Mouse (Mus musculus) layer of hippocampus, adult 9-11 months (tissue): ENCODE data around the gene Krt33a.

Source experiments
- DNase-seq: peaks from one replicate; pipeline ENCODE4 v3.0.0; 2022

Gene Krt33a

DNA sequence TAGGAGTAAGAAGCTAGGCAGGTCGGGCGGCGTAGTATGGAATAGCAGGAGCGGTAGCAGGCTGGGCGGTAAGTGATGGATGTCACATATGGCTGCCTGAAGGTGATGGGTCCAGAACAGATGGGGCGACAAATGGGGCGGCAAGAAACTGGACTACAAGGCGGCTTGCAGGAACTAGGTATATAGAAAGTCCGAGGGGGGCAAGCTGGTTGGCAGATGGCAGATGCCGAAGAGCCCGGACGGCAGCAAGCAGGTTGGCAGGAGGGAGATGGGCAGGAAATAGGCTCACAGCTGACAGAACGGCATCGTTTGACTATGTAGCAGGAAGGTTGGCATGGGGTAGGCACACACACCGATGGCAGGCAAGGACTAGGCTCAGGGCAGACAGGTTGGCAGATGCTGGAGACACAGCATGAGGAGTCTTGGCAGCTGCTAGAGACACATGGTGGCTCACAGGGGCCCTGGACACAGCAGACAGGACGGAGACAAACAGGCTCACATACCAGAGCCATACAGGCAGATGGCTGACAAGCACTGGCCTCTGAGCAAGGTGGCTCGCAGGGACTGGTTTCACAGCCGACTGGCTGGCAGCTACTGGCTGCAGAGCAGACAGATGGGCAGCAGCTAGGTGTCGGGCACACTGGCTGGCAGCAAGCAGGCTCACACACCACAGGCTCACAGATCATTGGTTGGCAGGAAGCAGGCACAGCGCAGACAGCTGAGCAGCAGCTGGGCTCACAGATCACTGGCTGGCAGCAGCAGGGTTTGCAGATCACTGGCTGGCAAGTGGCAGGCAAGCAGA, 30.5 kb downstream of the Krt33a start:
- peak; percentile 68 for DNase-seq

DNA sequence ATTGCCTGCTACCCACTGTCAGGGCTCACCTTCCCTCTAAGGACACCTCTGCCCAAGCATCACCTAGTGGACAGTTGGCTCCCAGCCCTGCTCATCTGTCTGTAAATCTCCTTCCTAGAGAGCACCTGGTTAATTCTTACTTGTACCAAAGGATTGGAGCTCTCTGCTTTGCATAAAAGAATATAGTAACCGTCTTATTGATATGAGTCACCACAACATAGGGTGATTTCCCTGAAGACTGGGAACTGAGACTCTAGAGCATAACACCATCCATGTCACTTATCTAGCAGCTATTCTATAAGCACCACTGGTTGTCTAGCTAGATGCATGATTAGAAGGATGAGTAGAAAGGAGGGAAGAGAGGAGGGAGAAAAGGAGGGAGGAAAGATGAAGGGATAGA, 32.6 kb downstream of the Krt33a start:
- DNase-seq = no peak

DNA sequence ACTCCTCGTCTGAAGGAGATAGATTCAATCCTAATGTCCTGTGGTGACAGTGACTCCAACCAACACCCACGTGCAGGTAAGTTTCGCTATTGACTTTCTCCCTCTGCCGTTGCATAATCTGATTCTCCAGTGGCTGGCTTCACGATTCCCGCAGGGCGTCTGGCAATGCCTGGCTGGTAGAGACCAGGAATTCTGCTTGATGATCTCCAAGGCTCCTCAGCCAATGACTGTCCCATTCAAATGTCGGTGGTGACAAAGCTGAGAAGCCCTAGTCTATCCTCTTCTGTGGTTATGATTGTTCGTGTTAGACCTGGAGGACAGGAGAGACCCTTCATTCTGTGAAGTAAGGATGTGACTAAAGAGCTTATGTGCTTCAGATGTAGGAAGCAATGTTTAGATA, 33.3 kb downstream of the Krt33a start:
- no peak for DNase-seq

DNA sequence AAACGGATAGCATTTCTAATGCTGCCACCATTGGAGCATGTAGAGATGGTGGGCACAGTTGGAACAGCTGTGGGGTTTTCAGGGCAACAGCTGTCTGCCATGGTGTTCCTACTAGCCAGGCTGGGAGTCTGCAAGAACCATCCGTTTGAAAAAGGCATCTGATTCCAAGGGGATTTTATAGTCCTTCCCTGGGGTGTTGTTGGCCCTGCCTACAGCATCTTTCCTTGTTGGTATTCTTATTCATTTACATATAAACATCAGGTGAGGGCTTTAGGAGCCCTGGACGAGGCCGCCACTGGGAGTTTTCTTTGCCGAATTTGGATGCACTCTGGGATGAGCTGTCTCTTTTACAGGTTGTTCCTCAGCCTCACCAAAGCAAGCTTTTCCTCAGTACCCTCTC, 37.1 kb downstream of the Krt33a start, which contains the start of gene Krtap29-1:
Gene Krtap29-1, minus strand, starts transcription at position 101 of the 400 bp plus-strand sequence.
- no peak for DNase-seq

DNA sequence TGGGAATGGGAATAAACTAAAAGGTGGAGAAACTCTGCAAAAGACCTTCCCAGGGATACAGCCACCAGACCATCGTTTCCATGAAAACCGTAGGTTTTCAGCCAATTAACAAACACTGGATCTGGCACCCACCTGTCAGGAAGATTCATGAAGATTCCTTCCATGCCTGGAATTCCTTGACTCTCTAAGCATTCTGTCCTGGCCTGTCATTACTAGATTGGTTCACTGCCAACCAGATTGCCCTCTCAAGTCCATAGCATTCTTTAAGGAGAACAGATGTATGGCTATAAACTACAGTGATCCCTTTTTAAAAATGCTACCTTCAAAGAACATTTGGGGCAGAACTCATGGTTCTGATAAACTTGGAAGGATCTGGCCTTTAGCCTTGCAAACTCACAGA, 50.1 kb downstream of the Krt33a start:
- no peak for DNase-seq

DNA sequence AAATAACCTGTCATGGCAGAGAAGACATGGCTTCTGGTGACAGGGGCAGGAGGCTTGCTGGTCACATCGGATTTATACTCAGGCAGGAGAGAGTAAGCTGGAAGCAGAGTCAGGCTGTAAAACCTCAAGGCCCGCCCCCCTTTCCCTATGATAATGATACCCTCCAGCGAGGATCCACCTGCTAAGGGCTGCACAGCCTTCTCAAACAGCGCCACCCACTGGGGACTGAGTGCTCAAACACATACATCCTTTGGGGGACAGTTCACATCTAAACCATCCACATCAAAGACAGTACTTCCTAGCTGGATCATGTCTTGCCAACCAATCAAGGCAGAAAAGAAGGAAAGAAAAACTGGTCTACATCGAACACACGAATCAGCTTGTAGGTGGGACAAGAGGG, 51.8 kb downstream of the Krt33a start:
- DNase-seq = no peak
